Mouse (Mus musculus) cortical plate, adult 2 months (tissue): ENCODE results near the gene Foxa2.

ENCODE experiments used
- CTCF ChIP-seq: fragments of 200-500 bp; IDR thresholded peaks from 2 replicates; pipeline ENCODE4 v1.5.1; 2011; ENCODE audit warnings: mild to moderate bottlenecking, control low read depth, low read length; ENCODE audit not compliant: insufficient read depth; ENCODE audit errors: extremely low read depth
- POLR2A ChIP-seq: fragments of 200-500 bp; IDR thresholded peaks from 2 replicates; pipeline ENCODE4 v1.6.1; 2011; ENCODE audit warnings: mild to moderate bottlenecking, low read length, control low read depth; ENCODE audit not compliant: insufficient read depth; ENCODE audit errors: extremely low read depth

- TF ChIP-seq POLR2A: no peak
- TF ChIP-seq CTCF: no peak
Measured at GRCm38 (mm10) chr2:148003511-148003910, 43.3 kb downstream of the Foxa2 start.
